Mouse (Mus musculus) hindbrain, embryonic 11.5 days (tissue): Measurements from ENCODE around the gene Angptl8. TPM values are rescaled to one million over a fixed set of nuclear protein-coding genes. Genes with fewer than 3 reads are reported as not detected.
"Not testable (repeated sequence)": the region's sequence is repeated elsewhere in the genome, so short reads cannot be mapped to it uniquely, and the experiment has no call there.

ENCODE experiments used
- ATAC-seq: fragments of 200-750 bp; cut with Nextera tagmentation; 2 replicates; pipeline ENCODE4 v1.8.0; 2017; ENCODE audit warnings: mild to moderate bottlenecking, moderate TSS enrichment, moderate library complexity; ENCODE audit not compliant: low FRiP score
- DNase-seq: peaks from one replicate; pipeline ENCODE4 v3.0.0-alpha.2; 2015; ENCODE audit warnings: low spot score
- H3K27ac ChIP-seq: fragments of 300-500 bp; sonication (generic); 2 replicates; pipeline ENCODE4 v1.5.1; 2014; ENCODE audit warnings: mild to moderate bottlenecking, low read depth, low read length
- H3K27me3 ChIP-seq: fragments of 300-500 bp; sonication (generic); 2 replicates; pipeline ENCODE4 v1.6.1; 2014; ENCODE audit warnings: mild to moderate bottlenecking, low read length, moderate library complexity, mixed read lengths; ENCODE audit not compliant: control insufficient read depth, insufficient read depth
- H3K36me3 ChIP-seq: fragments of 300-500 bp; sonication (generic); 2 replicates; pipeline ENCODE4 v1.6.1; 2014; ENCODE audit warnings: mild to moderate bottlenecking, low read length, moderate library complexity, mixed read lengths; ENCODE audit not compliant: control insufficient read depth, insufficient read depth
- H3K4me1 ChIP-seq: fragments of 300-500 bp; sonication (generic); replicated peaks from 2 replicates; pipeline ENCODE4 v1.6.1; 2014; ENCODE audit warnings: low read length, mixed read lengths; ENCODE audit not compliant: control insufficient read depth, insufficient read depth
- H3K4me2 ChIP-seq: fragments of 300-500 bp; sonication (generic); replicated peaks from 2 replicates; pipeline ENCODE4 v1.6.1; 2014; ENCODE audit warnings: mild to moderate bottlenecking, low read depth, low read length
- H3K4me3 ChIP-seq: fragments of 300-500 bp; sonication (generic); 2 replicates; pipeline ENCODE4 v1.5.1; 2014; ENCODE audit warnings: low read depth, low read length
- H3K9ac ChIP-seq: fragments of 300-500 bp; sonication (generic); 2 replicates; pipeline ENCODE4 v1.6.1; 2014; ENCODE audit warnings: low read depth, low read length
- H3K9me3 ChIP-seq: fragments of 300-500 bp; sonication (generic); 2 replicates; pipeline ENCODE4 v1.6.1; 2016; ENCODE audit warnings: low read length; ENCODE audit not compliant: control insufficient read depth
- WGBS: fragments of 180-500 bp; shearing (Covaris S2); extraction: QIAGEN DNeasy Blood & Tissue Kit; methylation state at CpG from one replicate; pipeline ENCODE4 v1.1.7; 2014; 5-methylcytosine and 5-hydroxymethylcytosine counted together
- polyA plus RNA-seq: library from polyadenylated mRNA; unstranded; fragments of >200 nt; fragmentation: Nextera tagmentation; extraction: Ambion mirVana; gene quantifications from 2 replicates; pipeline ENCODE4 v1.2.1, GENCODE M21; 2014

Angptl8 gene
- polyA plus RNA-seq, 1 experiment from 2014 or later: 0.74 TPM

DNA sequence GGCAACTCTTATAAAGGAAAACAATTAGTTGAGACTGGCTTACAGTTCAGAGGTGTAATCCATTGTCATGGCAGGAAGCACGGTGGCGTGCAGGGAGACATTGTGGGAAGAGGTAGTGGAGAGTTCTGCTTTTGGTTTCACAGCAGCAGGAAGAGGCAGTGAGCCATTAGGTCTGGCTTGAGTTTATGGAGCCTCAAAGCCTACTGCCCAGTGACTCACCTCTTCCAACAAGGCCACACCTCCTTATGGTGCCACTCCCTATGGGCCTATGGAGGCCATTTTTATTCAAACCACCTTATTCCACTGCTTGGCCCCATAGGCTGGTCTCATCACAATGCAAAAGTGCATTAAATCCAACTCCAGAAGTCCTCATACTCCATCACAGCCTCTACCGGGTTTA is 24.3 kb downstream of the Angptl8 start:
- no peak overlapping the region for H3K9ac ChIP-seq
- no peaks in the 10 kb centered on the region for H3K27me3 ChIP-seq
- 92% methylated on average over 3 of the region's 3 CpGs for WGBS
- ATAC-seq (no peak), DNase-seq (no peak)
- H3K36me3 ChIP-seq: no peaks in the 10 kb centered on the region
- H3K4me1 ChIP-seq: no peaks in the 10 kb centered on the region
- H3K27ac ChIP-seq: no peak overlapping the region
- H3K9me3 ChIP-seq: no peaks in the 10 kb centered on the region
- H3K4me2 ChIP-seq: no peak overlapping the region
- H3K4me3 ChIP-seq: no peak overlapping the region

DNA sequence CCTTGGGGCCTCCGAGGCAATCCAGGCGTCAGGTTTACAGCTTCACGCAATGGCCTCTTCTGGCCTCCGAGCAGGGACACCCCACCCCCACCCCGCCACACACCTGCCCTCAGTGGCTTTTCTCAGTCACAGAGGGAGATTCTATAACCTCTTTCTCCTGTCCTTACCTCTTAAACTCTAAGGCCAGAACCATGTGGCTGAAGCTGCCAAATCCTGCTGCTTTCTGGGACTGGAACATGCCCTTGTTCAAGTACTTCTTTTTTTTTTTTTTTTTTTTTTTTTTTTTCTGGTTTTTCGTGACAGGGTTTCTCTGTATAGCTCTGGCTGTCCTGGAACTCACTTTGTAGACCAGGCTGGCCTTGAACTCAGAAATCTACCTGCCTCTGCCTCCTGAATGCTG is 25.0 kb downstream of the Angptl8 start:
- not testable (repeated sequence) for H3K36me3 ChIP-seq, H3K27me3 ChIP-seq, H3K4me3 ChIP-seq, ATAC-seq, H3K9me3 ChIP-seq, DNase-seq, H3K9ac ChIP-seq, H3K4me2 ChIP-seq, H3K4me1 ChIP-seq, H3K27ac ChIP-seq
- WGBS: 66% methylated on average over 6 of the region's 6 CpGs

DNA sequence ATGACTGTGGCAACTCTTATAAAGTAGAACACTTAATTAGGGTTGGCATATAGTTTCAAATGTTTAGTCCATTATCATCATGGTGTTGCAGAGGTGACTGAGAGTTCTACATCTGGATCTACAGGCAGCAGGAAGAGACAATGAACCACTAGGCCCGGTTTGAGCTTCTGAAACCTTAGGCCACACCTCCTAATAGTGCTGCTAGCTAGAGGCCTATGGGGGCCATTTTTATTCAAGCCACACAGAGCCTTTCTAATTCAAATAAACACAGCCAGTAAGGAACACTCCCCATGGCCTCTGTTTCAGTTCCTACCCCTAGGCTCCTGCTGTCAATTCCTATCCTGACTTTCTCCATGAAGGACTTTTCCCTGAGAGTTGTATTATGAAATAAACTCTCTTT is 26.9 kb downstream of the Angptl8 start:
- H3K27me3 ChIP-seq: no peaks in the 10 kb centered on the region
- no peak for ATAC-seq
- no peak overlapping the region for H3K27ac ChIP-seq
- H3K4me1 ChIP-seq: no peaks in the 10 kb centered on the region
- no peaks in the 10 kb centered on the region for H3K36me3 ChIP-seq
- WGBS: 66% methylated on average over 1 of the region's 1 CpGs
- no peak overlapping the region for H3K4me3 ChIP-seq
- H3K4me2 ChIP-seq: no peak overlapping the region
- H3K9me3 ChIP-seq: no peaks in the 10 kb centered on the region
- no peak overlapping the region for H3K9ac ChIP-seq
- DNase-seq: no peak

DNA sequence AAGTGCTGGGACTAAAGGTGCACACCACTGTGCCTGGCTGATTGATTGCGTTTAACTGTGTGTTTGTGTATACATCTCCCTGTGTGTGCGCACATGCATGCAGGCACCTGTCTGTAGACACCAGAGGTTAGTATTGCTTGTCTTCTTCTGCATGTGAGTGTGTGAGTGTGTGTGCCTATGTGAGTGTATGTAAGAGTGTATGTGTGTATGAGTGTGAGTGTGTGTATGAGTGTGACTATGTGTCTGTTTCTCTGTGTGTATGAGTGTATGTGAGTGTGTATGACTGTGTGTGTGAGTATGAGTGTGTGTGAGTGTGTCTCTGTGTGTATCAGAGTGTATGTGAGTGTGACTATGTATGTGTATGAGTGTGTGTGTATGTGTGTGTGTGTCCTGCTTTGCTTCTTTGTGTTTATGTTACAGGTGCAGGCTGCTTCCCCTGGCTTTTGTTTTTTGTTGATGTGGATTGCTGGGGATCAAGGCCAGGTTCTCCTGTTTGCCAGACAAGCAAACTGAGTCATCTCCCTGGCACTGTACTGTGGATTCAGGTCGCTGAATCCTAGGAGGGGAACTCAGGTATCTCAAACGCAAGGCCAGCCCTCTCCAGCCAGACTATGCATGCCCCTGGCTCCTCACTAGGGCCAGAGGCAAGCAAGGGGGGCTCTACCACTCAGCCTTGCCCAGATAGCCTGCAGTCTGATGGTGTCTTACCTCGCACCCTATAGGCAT is 30.5 kb downstream of the Angptl8 start:
- 70% methylated on average over 5 of the region's 5 CpGs for WGBS
- Histone ChIP-seq H3K9ac (no peak overlapping the region), H3K36me3 (no peaks in the 10 kb centered on the region), H3K27me3 (no peaks in the 10 kb centered on the region), H3K4me2 (no peak overlapping the region), H3K27ac (no peak overlapping the region; the same call in 1 of the 2 replicates), H3K4me3 (no peak overlapping the region), H3K9me3 (no peaks in the 10 kb centered on the region), H3K4me1 (no peaks in the 10 kb centered on the region)
- no peak for ATAC-seq
- no peak for DNase-seq

DNA sequence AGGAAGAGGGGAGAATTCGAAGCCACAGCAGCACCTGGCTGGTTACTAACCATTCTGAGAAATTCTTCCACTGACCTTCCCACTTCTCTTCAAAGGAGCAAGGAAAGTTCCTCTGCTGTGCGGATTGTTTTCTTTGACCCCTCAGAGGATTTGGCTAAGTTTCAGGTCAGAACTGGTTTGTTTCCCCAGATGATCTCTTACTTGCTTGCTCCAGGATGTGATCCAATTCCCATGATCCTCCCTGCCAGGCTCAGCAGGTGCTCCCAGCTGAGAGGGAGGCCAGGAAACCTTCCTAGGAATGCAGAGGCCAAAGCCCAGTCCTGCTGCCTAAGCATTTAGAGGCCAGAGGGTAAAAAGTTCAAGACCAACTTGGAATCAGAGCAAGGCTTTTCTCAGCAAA is 31.3 kb downstream of the Angptl8 start:
- 58% methylated on average over 2 of the region's 2 CpGs for WGBS
- no peak for ATAC-seq
- no peak for DNase-seq

DNA sequence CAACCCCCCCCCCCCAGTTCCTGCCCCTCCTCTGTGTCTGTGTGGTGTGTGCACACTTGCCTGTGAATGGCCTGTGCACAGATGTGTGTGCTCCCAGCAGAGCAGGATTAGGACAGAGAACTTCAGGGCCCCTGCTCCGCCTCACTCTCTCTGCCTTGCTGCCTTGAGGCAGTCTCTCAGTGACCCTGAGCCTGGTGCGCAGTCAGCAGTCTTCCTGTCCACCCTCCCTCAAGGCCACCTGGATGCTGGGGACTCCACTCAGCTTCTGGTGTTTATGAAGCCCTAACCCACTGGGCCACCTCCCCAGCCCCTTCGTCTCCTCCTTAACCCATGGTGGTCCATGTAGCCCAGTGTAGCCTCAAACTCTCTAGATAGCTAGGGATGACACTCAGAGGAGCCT is 32.4 kb downstream of the Angptl8 start:
- Histone ChIP-seq H3K4me2 (no peak overlapping the region), H3K9ac (no peak overlapping the region), H3K27me3 (no peaks in the 10 kb centered on the region), H3K4me3 (no peak overlapping the region), H3K36me3 (no peaks in the 10 kb centered on the region), H3K9me3 (no peaks in the 10 kb centered on the region), H3K4me1 (no peaks in the 10 kb centered on the region), H3K27ac (no peak overlapping the region)
- 72% methylated on average over 3 of the region's 3 CpGs for whole genome bisulfite sequencing
- DNase-seq (no peak), ATAC-seq (no peak)

More for the DNA sequence above, 31.3 kb downstream of the Angptl8 start:
- Histone ChIP-seq H3K9ac (no peak overlapping the region), H3K27ac (no peak overlapping the region; the same call in 1 of the 2 replicates), H3K36me3 (no peaks in the 10 kb centered on the region), H3K9me3 (no peaks in the 10 kb centered on the region), H3K4me1 (no peaks in the 10 kb centered on the region), H3K27me3 (no peaks in the 10 kb centered on the region), H3K4me3 (no peak overlapping the region), H3K4me2 (no peak overlapping the region)

DNA sequence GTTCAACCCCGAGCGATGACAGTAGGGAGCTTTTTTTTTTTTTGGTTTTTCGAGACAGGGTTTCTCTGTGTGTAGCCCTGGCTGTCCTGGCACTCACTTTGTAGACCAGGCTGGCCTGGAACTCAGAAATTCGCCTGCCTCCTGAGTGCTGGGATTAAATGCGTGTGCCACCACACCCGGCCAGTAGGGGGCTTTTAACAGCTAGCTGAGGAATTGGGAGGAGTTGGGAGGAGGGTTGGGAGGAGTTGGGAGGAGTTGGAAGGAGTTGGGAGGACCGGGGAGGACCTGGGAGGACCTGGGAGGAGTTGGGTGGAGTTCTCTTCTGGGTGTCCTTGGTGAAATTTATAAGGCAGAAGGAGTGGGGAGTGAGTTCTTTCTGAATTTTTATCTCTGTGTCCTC is 34.0 kb downstream of the Angptl8 start:
- ATAC-seq, H3K27me3 ChIP-seq, H3K27ac ChIP-seq, H3K4me1 ChIP-seq, H3K9ac ChIP-seq, H3K4me3 ChIP-seq, H3K36me3 ChIP-seq, H3K4me2 ChIP-seq, H3K9me3 ChIP-seq: not testable (repeated sequence)
- WGBS: 56% methylated on average over 7 of the region's 7 CpGs
- DNase-seq: peak; percentile 41

DNA sequence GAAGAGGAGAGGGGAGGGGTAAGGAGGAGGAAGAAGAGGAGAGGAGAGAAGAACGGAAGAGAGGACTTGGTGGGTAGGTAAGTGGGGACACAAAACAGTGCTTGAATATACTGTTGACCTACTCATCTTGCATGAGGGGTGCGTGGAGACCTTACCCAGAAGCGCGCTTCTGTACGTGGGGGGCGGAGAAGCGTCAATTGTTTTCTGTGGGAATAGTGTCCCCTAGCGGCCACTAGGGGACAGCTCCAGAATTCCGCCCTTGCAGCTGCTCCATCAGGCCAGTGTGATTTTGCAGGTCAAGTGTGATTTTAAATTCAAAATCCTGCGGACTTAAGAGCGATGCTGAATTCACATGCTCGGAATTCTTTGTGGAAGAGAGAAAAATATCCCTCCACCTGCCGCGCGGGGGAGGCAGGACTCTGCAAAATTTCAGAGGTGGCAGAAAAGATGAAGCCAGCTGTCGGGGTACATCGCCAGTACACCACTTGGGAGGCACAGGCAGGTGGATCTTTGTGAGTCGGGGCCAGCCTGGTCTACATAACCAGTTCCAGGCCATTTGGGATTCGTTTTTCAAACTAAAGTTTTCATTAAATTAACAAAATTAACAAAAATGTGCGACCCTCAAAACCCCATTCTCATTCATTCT is 35.7 kb downstream of the Angptl8 start:
- no peak overlapping the region for H3K9ac ChIP-seq
- 18% methylated on average over 20 of the region's 20 CpGs for WGBS
- ATAC-seq (peak; percentile 35; the same call in 1 of the 2 replicates), DNase-seq (peak; percentile 75)
- no peaks in the 10 kb centered on the region for H3K4me1 ChIP-seq
- H3K27ac ChIP-seq: no peak overlapping the region
- H3K9me3 ChIP-seq: no peaks in the 10 kb centered on the region
- no peak overlapping the region for H3K4me2 ChIP-seq
- H3K4me3 ChIP-seq: no peak overlapping the region
- no peaks in the 10 kb centered on the region for H3K27me3 ChIP-seq
- no peaks in the 10 kb centered on the region for H3K36me3 ChIP-seq

DNA sequence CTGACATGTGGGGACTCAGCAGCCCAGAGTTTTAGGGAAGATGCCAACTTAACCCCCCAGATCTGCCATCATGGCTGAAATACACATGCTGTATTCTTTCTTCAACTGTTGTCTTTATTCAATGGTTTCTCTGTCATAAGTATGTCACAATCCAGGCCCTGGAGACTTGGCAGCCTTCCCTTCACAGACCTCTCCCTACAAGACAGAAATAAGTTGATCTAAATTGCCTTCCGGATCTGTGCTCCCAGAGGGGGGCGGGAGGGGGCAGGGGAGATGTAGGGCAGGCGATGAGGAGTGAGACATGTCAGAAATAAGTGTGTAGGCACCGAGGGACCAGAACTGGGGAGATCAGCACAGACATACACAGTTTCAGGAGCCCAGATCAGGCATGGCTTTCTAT is 36.9 kb downstream of the Angptl8 start:
- H3K36me3 ChIP-seq: no peaks in the 10 kb centered on the region
- H3K27ac ChIP-seq: no peak overlapping the region
- no peak for ATAC-seq
- no peak overlapping the region for H3K4me3 ChIP-seq
- DNase-seq: no peak
- no peak overlapping the region for H3K9ac ChIP-seq
- H3K4me1 ChIP-seq: no peaks in the 10 kb centered on the region
- WGBS: 61% methylated on average over 4 of the region's 4 CpGs
- no peaks in the 10 kb centered on the region for H3K9me3 ChIP-seq
- no peaks in the 10 kb centered on the region for H3K27me3 ChIP-seq
- no peak overlapping the region for H3K4me2 ChIP-seq
